Mouse (Mus musculus): ENCODE measurements around the gene Kirrel3.

The Kirrel3 gene

DNA sequence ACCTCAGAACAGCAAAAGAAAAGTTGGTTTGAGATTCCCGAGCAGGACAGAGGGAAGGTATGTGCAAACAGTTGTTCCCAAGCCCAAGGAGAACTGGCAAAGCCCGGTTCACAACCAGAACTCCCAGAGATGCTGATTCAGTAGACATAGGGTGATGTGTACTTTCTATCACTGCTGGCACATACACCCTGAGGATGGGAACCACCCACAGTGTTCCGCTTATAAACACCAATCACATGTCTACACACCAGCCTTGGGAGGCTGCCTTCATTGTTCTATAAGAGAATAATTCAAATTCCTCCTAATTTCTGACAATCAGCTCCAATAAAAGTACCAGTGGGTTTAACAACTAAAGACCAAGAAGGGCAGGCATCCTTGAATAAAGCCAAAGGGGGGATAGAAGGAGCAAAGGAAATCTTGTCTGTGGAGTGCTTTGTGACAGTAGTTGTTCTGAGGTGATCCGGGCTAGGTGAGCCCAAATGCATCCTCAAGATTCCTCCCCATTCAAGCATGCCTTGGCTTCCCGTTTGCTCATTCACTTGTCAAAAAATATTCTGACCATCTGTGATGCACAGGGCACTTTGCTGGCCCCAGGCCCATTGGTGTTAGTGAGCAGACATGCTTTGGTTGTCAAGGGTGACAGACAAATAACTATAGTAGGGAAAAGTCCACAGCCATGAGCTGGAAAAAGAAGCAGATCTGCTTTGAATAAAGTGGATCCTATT is 266.5 kb downstream of the Kirrel3 start:
- DNase-seq (ENCODE audit: low read depth) = no peak

DNA sequence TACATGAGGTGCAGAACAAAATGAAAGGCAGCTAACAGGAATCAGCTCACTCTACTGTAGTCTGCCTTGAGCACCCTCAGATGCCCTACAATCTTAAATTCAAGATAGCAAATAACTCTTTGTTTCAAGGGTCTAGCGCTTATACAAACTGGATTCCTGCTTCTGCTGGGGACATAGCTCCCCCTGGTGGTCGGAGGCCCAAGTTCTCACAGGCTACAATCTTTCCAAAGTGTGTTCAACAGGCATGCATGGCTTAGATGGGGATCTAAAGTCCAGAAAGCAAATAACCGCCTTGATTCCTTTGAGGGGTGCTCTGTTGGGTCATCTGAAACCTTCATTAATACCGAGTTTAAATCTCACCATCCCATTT is 267.1 kb downstream of the Kirrel3 start:
- DNase-seq (ENCODE audit: low read depth) = peak; percentile 5

DNA sequence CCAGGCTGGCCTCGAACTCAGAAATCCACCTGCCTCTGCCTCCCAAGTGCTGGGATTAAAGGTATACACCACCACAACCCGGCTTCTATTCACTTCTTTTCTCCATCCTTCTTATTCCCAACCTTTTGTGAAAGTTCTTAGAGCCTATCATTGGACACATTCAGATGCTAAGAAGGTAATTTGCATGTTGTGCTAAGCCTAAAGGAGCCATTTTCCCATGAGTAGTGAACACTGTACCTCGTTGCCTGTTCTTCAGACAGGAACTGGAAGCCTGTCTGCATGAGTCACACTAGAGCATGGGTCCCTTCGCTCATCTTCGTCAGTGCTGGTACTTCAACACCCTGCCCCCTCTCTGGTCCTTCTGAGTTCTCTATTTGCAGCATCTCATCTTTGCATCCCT is 268.2 kb downstream of the Kirrel3 start:
- DNase-seq (ENCODE audit: low read depth) = no peak

DNA sequence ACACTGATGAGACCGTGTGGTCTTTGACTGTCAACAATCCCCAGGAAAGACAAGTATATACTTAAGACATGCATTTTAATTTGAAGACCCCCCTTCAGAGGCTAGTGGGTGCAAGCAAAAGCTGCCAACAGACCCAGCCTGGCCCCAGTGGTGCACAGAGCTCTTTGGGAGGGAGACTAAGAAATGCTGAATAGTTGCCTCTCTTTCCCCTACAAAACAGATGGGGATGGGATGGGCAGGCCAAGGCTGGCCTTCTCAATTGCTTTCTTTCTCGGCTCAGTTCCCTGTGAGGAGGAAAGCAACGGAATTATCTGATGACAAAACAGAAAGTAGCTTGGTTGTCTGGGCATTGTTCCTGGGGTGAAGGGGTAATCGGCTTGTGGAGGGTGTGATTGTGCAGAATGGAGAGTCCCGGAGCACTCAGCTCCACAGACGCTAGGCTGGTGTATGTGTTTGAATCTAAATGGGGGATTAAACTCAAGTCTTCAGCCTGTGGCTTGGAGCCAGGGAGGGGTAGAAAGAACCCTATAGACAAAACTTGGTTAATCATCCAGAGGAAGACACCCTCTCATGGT is 268.9 kb downstream of the Kirrel3 start:
- no peak for DNase-seq (ENCODE audit: low read depth)

DNA sequence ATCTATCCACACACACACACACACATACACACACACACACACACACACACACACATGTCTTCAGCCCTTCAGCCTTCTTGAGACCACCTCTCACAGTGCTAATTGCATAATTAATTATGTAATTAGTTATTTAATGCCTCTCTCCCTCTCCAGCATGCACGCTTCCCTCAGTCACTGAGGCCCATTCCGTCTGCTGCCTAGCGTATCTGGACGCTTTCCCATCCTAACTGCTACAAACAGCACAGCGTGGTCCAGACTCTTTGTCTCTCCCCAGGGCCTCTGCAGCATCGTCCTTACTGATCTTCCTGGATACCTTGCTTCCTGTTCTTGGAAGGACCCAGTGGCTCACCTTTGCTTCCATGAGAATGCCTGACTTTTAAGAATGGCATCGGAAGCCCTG is 270.4 kb downstream of the Kirrel3 start:
- DNase-seq (ENCODE audit: low read depth) = no peak

DNA sequence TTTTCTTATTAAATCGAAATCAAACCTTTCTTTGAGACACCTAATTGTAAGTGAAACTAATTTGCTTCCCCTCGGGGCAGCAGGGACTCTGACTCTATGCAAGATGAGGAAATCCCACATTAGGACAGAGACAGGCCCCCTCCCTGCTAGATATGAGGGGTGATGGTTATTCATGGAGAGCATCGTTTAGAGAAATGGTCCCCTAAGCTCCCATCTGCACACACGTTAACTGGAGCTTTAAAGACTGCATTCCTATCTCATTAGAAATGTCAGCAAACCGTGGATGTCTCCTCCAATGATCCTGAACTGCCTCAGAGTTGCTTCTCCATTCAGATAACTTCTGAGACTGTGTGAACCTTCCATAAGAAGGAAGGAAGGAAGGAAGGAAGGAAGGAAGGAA is 273.2 kb downstream of the Kirrel3 start:
- no peak for DNase-seq (ENCODE audit: low read depth)

DNA sequence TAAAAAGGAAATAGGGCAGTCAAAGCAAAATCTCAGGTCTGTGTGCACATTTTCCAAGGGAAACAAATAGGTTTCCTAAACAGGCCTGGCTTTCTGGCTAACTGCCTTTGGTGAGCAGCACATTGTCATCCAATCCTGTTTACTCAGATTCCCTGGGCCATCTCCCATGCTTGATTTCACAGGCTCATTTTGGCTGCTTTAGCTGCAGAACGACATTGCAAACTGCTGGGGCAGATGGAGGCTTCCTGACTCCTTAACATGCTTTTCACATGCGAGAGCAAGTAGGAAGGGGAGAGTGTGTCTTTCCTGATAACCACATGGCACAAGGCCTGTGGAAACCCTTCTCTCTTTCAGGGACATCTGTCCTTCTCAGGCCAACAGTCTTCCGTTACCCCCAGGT is 274.8 kb downstream of the Kirrel3 start:
- DNase-seq (ENCODE audit: low read depth) = no peak

DNA sequence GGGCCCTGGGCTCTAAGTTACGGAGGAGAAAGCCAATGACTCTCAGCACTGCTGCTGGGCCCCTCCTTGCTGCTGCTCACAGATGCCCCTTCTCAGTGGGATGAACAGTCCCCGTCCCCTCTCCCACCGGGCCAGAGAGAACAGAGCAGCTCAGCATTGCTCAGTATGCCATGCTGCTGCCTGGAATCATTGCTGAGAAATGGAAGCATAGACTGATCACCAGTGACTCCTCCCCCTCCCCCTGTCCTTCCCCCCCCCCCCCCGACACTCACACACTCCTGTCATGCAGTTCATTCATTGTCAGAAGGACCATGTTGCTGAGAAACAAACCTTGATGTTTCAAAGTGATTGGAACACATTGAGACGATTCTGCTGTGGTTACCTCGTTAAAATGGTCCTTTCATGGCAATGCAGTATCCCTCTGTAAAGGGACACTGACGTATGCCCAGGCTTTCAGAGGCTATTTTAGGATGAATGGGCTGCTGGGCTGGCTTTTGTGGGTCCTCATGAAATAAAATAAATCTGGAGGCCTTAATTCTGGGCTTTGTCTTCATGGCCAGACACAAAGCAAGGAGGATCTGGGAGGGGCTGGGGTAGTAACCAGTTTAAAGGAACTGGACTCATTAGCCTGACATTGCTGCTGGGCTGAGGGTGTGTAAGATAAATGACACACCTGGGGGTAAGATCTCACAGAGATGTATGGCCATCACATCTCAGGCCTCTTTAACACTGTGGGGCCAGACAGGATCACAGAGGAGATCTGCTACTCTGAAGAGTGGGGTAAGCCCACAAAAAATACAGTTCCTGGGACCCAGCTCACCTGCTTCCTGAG is 281.3 kb downstream of the Kirrel3 start:
- DNase-seq (ENCODE audit: low read depth) = no peak

DNA sequence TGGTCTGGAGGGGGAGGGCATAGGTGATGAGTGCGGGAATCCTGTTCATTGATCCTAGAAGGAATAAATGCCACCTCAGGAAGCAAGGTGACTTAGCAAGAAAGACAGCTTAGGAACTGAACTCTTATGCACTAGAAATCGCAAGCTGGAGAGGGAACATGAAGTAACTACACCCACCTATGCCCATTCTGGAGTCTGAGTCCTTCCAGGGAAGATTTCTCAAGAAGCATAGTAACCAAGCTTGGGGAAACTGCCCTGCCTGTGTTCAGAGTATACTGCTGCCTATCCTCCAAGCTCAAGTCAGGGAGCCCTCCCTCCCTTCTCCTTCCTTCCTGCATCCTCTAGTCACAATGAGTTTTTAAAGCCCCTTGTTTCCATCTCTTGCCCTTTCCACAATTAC is 283.3 kb downstream of the Kirrel3 start:
- DNase-seq (ENCODE audit: low read depth) = no peak

DNA sequence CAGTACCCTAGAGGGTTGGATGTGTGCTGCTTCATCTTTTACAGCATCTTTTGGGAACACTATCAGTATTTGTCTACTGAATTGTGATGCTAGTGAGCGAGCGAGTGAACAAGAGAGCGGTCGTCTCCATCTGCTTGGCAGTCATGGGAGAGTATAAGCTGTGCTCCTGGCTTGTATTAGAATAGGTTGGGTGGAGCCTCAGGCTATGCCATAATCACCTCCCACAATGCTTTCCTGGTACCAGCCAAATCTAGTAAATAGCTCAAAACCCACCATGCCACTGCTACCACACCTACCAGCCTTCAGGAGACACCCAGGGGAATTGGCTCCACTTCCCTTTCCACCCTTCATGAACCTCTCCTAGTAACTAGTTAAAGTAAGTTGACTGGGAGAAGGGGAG is 285.3 kb downstream of the Kirrel3 start:
- no peak for DNase-seq (ENCODE audit: low read depth)

DNA sequence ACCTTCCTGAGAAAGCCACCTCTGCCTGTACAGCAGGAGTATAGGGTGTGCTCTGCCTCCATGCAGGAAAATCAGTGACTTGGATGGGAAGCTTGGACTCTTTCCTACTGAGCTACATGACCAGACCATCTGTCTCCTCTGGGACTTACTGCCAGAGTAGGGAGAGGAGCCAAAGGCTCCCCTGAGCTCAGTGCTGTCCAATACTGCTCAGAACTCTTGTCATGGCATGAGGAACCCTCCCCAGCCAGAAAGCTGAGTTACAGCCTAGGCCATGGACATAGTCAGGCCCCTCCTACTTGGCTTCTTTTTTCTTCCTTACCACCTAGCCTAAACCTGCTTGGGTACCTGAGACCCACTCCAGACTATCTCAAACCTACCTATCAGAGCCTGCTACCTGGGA is 285.7 kb downstream of the Kirrel3 start:
- no peak for DNase-seq (ENCODE audit: low read depth)

DNA sequence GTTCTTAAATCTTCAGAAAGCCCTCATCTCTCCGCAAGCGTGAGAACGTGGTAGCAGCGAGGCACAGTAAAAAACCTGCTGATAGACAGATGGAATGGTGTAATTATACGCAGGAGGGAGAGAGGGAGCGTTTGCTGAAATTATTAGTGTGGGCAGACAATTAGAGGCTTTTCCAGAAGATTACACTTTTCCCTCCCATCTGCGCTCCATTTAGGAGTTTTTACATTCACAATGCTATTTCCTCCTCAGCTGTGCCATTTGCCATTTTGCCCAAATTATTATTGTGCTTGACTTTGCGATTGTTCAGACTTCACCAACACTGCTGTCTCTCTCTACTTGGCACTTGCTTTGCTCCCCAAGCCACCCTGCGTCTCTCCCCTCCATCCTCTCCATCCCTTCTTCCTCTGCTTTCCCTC is 286.3 kb downstream of the Kirrel3 start:
- DNase-seq (ENCODE audit: low read depth) = no peak

DNA sequence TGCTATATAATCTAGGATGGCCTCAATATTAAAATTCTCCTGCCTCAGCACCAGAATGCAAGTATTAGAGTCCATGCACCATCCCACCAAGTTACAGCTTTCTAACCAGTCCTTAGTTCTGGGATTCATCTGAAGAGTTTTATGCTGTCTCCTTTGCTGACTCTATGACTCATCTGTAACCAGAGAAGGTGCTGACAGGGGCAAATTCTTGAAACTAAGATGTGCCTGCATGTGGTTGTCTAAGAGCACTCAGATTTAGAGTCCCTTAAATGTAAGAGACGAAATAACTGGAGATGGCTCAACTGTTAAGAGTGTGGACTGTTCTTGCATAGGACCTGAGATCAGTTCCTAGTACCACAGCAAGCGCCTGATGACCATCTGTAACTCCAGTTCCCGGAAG is 295.7 kb downstream of the Kirrel3 start:
- DNase-seq (ENCODE audit: low read depth) = no peak

DNA sequence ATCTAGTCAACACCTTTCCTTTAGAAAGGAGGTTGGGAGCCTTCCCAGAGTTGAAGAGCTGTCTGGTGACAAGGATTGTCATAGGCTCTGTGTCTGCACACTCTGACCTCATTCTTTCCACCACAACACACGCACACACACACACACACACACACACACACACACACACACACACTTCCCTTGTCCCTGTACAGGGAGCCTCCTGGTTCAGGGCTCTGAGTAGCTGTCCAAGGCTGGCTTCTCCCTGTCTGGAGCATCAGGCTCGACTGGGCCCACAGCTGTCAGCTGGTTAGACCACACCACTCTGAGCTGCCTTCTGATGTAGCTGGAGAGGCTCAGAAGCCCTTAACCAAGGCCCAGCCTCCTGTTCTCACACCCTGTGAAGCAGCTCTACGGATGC is 302.2 kb downstream of the Kirrel3 start:
- DNase-seq (ENCODE audit: low read depth) = no peak

DNA sequence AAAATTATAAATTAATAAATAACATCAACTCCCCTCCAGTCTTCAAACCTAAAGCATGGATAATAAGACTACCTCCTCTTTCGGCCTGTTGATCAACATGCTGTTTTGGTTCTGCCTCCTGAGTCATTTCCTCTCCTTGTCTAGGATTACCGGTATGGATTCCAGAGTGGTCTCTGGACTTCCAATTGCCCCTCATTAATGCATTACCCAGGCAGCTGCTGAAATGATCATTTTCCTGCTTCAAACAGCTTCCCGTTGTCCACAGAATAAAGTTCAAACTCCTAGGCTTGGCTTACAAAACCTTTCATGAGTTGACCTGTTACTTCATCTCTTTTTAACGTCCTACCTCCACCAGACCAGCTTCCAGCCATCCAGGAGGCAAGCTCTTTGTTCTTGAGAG is 309.5 kb downstream of the Kirrel3 start:
- DNase-seq (ENCODE audit: low read depth) = no peak

DNA sequence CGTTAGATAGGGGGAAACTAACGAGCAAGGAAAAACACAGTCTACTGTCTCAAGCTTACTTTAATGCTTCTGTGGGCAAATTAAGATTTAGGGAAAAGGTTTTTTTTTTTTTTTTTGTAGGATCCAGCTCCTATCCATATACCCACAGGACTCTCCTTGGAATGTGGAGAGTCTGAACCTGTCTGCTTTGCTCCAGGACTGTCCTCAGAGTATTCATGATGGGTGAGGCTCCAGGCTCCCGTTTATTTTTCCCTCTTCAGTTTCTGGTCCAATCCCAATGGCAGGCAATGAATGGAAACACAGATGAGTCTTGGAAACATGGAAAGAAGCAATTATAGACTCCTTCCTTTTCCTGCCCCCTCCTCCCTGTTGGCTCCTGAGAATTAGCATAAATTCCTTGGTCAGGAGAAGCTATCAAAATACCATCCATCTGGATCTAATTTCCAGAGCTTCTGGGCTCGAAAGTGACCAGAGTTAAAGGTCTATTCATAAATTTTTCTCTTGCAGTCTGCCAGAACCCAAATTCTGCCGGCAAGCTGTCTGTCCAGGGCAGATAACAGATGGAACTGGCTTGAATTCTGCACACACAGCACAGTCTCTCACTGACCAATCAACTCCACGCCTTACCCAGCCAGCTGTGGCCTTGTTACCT is 312.1 kb downstream of the Kirrel3 start:
- no peak for DNase-seq (ENCODE audit: low read depth)

DNA sequence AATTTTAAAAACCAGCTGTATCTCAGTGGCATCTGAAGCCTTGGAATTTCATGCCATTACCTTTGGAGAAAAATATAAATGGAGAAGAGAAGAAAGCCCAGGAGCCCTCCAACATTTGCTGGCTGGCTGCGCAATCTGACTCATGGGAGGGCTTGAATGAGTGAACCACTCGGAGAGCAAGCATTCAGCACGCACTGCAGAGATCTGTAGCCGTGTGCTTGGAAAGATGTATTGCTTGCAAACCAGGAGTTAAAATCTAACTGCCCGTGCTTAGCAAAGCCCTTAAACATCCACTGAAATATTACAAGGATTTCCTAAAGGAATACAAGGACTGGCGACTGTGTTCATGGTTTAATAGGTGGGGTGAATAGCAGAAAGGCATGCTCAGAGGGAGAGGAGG is 316.0 kb downstream of the Kirrel3 start:
- no peak for DNase-seq (ENCODE audit: low read depth)

DNA sequence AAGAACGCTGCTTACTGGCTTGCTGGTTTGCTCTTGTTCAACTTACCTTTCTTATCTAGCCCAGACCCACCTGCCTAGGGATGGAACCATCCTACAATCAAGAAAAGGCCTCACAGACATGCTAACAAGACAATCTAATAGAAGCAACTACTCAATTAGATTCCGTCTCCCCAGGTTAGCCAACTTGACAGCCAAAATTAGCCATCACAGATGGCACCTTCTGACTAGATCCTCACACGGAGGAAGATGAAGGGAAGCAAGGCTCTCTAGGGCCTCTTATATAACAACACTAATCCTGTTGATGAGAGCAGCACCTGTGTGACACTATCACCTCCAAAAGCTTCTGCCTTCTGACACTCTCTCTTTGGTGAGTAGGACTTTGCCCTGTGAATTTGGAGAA is 321.2 kb downstream of the Kirrel3 start:
- no peak for DNase-seq (ENCODE audit: low read depth)

DNA sequence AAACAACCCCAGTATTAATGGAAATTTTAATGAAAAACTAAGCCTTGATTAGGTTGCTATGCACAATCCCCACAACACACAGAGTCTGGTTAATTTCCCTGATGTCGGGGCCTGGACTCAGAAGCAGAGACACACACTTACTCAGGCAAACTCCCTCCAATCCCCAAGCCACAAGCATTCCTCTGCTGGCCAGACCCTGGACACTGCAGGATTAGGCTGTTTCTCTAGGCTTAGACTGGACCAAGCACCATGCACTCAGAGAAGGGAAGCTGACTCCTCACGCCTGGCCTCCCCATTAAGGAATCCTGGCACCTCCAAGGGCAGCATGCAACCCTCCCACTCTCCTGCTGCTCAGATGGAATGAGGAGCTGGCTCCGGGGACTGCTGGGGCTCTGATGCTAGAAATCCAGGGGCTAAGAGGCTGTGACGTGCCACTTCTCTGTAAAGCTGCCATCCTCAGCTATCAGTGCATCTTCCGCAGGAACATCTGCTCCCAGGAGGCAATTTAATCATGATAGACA is 324.4 kb downstream of the Kirrel3 start:
- DNase-seq (ENCODE audit: low read depth) = no peak

DNA sequence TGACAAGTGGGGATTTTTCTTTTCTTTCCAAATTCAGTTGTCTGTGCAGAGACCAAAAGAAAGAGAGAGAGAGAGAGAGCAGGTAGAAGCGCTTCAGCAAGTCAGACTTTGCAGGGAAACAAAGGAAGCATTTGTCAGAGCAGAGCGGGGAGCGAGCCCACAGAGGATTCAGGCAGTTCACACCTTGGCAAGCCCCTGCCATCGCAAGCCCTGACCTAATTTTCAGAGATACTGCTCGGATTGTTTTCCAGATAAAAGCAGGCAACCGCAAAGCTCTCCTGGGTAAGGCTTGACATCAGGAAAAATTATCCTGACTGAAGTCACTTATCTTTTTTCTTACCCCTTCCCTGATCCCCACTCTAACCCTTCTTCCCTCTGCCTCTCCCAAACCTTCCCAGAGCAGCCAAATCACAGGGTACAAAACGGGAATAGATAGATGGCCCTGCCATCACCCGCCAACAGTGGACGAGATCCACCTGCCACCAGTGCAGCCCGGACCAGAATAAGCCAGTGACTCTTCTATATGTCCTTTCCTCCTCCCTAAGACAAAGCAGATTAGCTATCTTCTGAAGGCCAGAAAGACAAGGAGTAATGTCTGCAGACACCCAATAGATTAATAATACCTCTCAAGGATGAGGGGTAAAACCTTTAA is 332.8 kb downstream of the Kirrel3 start:
- DNase-seq (ENCODE audit: low read depth) = no peak

DNA sequence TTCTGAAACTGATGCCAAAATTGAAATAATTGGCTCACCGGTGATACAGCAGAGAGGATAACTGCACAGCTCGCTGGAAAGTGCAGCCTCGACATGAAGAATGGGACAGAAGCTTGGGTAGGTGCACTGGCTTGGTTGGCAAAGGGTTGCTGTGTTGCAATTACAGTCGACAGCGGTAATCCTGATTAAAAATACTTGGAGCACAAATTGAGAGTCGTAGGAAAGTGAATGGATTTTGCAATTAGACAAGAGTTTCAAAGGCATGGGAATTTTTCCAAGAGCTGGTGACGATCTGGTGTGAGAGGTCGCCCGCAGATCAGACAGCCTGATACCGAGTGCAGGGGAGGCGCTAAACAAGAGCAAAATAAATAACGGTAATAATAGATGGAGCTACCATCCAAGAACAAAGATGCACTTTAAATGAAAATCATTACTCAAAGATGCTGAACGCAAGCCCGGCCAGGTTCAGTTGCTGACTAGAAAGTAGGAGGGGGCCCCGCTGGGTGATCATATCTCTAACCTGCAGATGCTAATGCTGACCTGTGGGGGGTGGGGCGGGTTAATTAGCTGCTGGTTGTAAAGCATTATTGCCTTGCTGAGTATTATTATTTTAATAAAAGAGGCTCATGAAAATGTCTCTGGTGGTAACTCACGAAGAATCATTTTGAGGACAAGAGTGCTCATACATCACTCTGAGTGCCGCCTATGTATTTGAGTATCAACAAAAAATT is 338.8 kb downstream of the Kirrel3 start:
- no peak for DNase-seq (ENCODE audit: low read depth)

DNA sequence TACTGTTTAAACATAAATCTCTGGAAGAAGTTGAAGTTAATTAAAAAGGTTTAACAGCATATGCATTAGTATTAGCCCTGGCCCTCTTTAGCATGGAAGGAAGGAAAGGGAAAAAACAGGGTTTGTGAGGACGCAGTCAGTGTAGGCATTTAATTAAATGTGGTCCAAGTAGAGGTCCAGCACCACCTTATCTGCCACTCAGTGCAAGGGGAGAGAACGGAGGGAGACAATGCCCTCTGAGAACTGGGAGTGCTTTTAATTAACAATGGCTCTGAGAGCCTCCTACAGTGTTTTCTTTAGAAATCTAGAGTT is 339.4 kb downstream of the Kirrel3 start:
- DNase-seq (ENCODE audit: low read depth) = no peak
